Mouse (Mus musculus) testis, adult 2 months (tissue): Measurements from ENCODE around the gene Xkr8. TPM values are rescaled to one million over a fixed set of nuclear protein-coding genes. Genes with fewer than 3 reads are reported as not detected.

ENCODE experiments used
- H3K27ac ChIP-seq: fragments of 200-500 bp; 2 replicates; pipeline ENCODE4 v1.5.1; 2012; ENCODE audit warnings: low read depth, low read length; ENCODE audit not compliant: control insufficient read depth, insufficient read depth
- H3K27me3 ChIP-seq: fragments of 200-500 bp; 2 replicates; pipeline ENCODE4 v1.6.1; 2012; ENCODE audit warnings: mild to moderate bottlenecking, low read length, moderate library complexity; ENCODE audit not compliant: control insufficient read depth, insufficient read depth
- H3K36me3 ChIP-seq: fragments of 200-500 bp; 2 replicates; pipeline ENCODE4 v1.6.1; 2012; ENCODE audit warnings: mild to moderate bottlenecking, low read length; ENCODE audit not compliant: control insufficient read depth, insufficient read depth
- H3K4me1 ChIP-seq: fragments of 200-500 bp; 2 replicates; pipeline ENCODE4 v1.6.1; 2012; ENCODE audit warnings: low read length; ENCODE audit not compliant: control insufficient read depth, insufficient read depth
- H3K4me3 ChIP-seq: fragments of 200-500 bp; 2 replicates; pipeline ENCODE4 v1.5.1; 2012; ENCODE audit warnings: low read depth, mild to moderate bottlenecking, low read length, moderate library complexity, mixed read lengths; ENCODE audit not compliant: control insufficient read depth
- CTCF ChIP-seq: fragments of 200-500 bp; IDR thresholded peaks from 2 replicates; pipeline ENCODE4 v1.5.1; 2012; ENCODE audit warnings: low read depth, mild to moderate bottlenecking, inconsistent platforms, low read length, moderate library complexity; ENCODE audit not compliant: control insufficient read depth, insufficient read depth, insufficient replicate concordance
- POLR2A ChIP-seq: fragments of 200-500 bp; IDR thresholded peaks from 2 replicates; pipeline ENCODE4 v1.6.1; 2012; ENCODE audit warnings: low read depth, mild to moderate bottlenecking, inconsistent platforms, low read length, moderate library complexity; ENCODE audit not compliant: control insufficient read depth
- polyA plus RNA-seq: library from polyadenylated mRNA; depleted of rRNA; stranded (reverse); fragments of >200 nt; gene quantifications from 2 replicates; pipeline ENCODE4 v1.2.3, GENCODE M21; 2012

Gene Xkr8
- polyA plus RNA-seq, 1 experiment = 141 TPM

GRCm38 (mm10) chr4:132762602-132763001 lies 30.3 kb upstream of the Xkr8 start:
- Histone ChIP-seq H3K4me1 (no peaks in the 10 kb centered on the region), H3K4me3 (no peak overlapping the region), H3K27me3 (no peaks in the 10 kb centered on the region), H3K36me3 (no peaks in the 10 kb centered on the region), H3K27ac (no peak overlapping the region)
- TF ChIP-seq POLR2A (no peak), CTCF (no peak)

- no peak overlapping the region for H3K4me3 ChIP-seq
- H3K27ac ChIP-seq = no peak overlapping the region
- no peaks in the 10 kb centered on the region for H3K27me3 ChIP-seq
- H3K4me1 ChIP-seq = peaks cover 2% of the 10 kb centered on the region
- H3K36me3 ChIP-seq = no peaks in the 10 kb centered on the region
- no peak for TF ChIP-seq POLR2A
Observed at GRCm38 (mm10) chr4:132760296-132760695, 27.9 kb upstream of the Xkr8 start.

- TF ChIP-seq POLR2A (no peak), CTCF (no peak)
- no peak overlapping the region for H3K4me3 ChIP-seq
Observed at GRCm38 (mm10) chr4:132757633-132758351, 25.4 kb upstream of the Xkr8 start.

GRCm38 (mm10) chr4:132756974-132757373 lies 24.6 kb upstream of the Xkr8 start, which contains the start of gene Smpdl3b:
Gene Smpdl3b, minus strand, starts transcription at chr4:132757252.
- no peak within 1 kb of the TSS for H3K27ac ChIP-seq

More at GRCm38 (mm10) chr4:132757633-132758351, 25.4 kb upstream of the Xkr8 start:
- H3K36me3 ChIP-seq = no peaks in the 10 kb centered on the region
- H3K4me1 ChIP-seq = peaks cover 2% of the 10 kb centered on the region
- H3K27me3 ChIP-seq = no peaks in the 10 kb centered on the region
- no peak overlapping the region for H3K27ac ChIP-seq

GRCm38 (mm10) chr4:132752992-132753391 lies 20.6 kb upstream of the Xkr8 start:
- Histone ChIP-seq H3K27me3 (no peaks in the 10 kb centered on the region), H3K36me3 (no peaks in the 10 kb centered on the region), H3K4me3 (no peak overlapping the region), H3K27ac (no peak overlapping the region), H3K4me1 (peaks cover 2% of the 10 kb centered on the region)
- no peak for TF ChIP-seq CTCF
- TF ChIP-seq POLR2A = no peak

More at GRCm38 (mm10) chr4:132756974-132757373, 24.6 kb upstream of the Xkr8 start, which contains the start of gene Smpdl3b:
- peaks cover 2% of the 10 kb centered on the region for H3K4me1 ChIP-seq
- H3K27me3 ChIP-seq = no peaks in the 10 kb centered on the region
- no peaks in the 10 kb centered on the region for H3K36me3 ChIP-seq
- peak within 1 kb of the TSS; percentile 78 for H3K4me3 ChIP-seq
- TF ChIP-seq POLR2A (no peak), CTCF (peak; percentile 54; the same call in 1 of the 2 replicates)

GRCm38 (mm10) chr4:132749258-132749982 lies 17.1 kb upstream of the Xkr8 start:
- Histone ChIP-seq H3K4me1 (no peaks in the 10 kb centered on the region; the same call in 1 of the 2 replicates), H3K27ac (no peak overlapping the region), H3K36me3 (no peaks in the 10 kb centered on the region), H3K27me3 (no peaks in the 10 kb centered on the region), H3K4me3 (no peak overlapping the region)
- TF ChIP-seq CTCF (no peak), POLR2A (no peak)

- H3K4me3 ChIP-seq = no peak overlapping the region
- H3K4me1 ChIP-seq = no peaks in the 10 kb centered on the region; the same call in 1 of the 2 replicates
- TF ChIP-seq POLR2A (no peak), CTCF (no peak)
- H3K36me3 ChIP-seq = no peaks in the 10 kb centered on the region
- H3K27ac ChIP-seq = no peak overlapping the region
- H3K27me3 ChIP-seq = no peaks in the 10 kb centered on the region
Observed at GRCm38 (mm10) chr4:132748778-132749177, 16.4 kb upstream of the Xkr8 start.
